Mouse (Mus musculus): ENCODE data around the gene Mtrf1.
A peak's percentile ranks its signal among the peaks of the same experiment; 100 is the strongest.
"Not testable (repeated sequence)": the region's sequence is repeated elsewhere in the genome, so short reads cannot be mapped to it uniquely, and the experiment has no call there.

Mtrf1 gene

GRCm38 (mm10) chr14:79397321-79398122 lies at the start of gene Mtrf1:
TSS of gene Mtrf1 (plus strand) at chr14:79397772.
- DNase-seq (ENCODE audit: low read depth, low spot score) = peak; percentile 55

- DNase-seq (ENCODE audit: low read depth, low spot score) = no peak
Observed at GRCm38 (mm10) chr14:79358055-79358454, 39.5 kb upstream of the Mtrf1 start.

GRCm38 (mm10) chr14:79377041-79377440 lies 20.5 kb upstream of the Mtrf1 start:
- DNase-seq (ENCODE audit: low read depth, low spot score) = no peak

GRCm38 (mm10) chr14:79383120-79383519 lies 14.5 kb upstream of the Mtrf1 start:
- no peak for DNase-seq (ENCODE audit: low read depth, low spot score)

- DNase-seq (ENCODE audit: low read depth, low spot score) = no peak
Observed at GRCm38 (mm10) chr14:79388304-79388703, 9.3 kb upstream of the Mtrf1 start.

- peak; percentile 6 for DNase-seq (ENCODE audit: low read depth, low spot score)
Observed at GRCm38 (mm10) chr14:79389438-79390264, 7.9 kb upstream of the Mtrf1 start.

GRCm38 (mm10) chr14:79390265-79390926 lies 7.2 kb upstream of the Mtrf1 start, which contains the start of gene Naa16:
TSS of gene Naa16 (minus strand) at chr14:79390778.
- peak; percentile 94 for DNase-seq (ENCODE audit: low read depth, low spot score)

- no peak for DNase-seq (ENCODE audit: low read depth, low spot score)
Observed at GRCm38 (mm10) chr14:79393289-79393688, 4.3 kb upstream of the Mtrf1 start.

- DNase-seq (ENCODE audit: low read depth, low spot score) = peak; percentile 46
Observed at GRCm38 (mm10) chr14:79394564-79394963, 3.0 kb upstream of the Mtrf1 start.

- no peak for DNase-seq (ENCODE audit: low read depth, low spot score)
Observed at GRCm38 (mm10) chr14:79407641-79408040, 10.1 kb downstream of the Mtrf1 start.

GRCm38 (mm10) chr14:79409278-79409830 lies 11.8 kb downstream of the Mtrf1 start:
- DNase-seq (ENCODE audit: low read depth, low spot score) = no peak

GRCm38 (mm10) chr14:79410662-79411061 lies 13.1 kb downstream of the Mtrf1 start:
- DNase-seq (ENCODE audit: low read depth, low spot score) = no peak

GRCm38 (mm10) chr14:79413121-79413520 lies 15.5 kb downstream of the Mtrf1 start:
- no peak for DNase-seq (ENCODE audit: low read depth, low spot score)

- DNase-seq (ENCODE audit: low read depth, low spot score) = no peak
Observed at GRCm38 (mm10) chr14:79420083-79420685, 22.6 kb downstream of the Mtrf1 start.

- DNase-seq (ENCODE audit: low read depth, low spot score) = peak; percentile 92
Observed at GRCm38 (mm10) chr14:79425979-79426729, 28.6 kb downstream of the Mtrf1 start, which contains the start of gene Kbtbd7. TSS of gene Kbtbd7 (plus strand) at chr14:79426511.

GRCm38 (mm10) chr14:79426730-79427365 lies 29.3 kb downstream of the Mtrf1 start:
- not testable (repeated sequence) for DNase-seq (ENCODE audit: low read depth, low spot score)

GRCm38 (mm10) chr14:79434068-79434467 lies 36.5 kb downstream of the Mtrf1 start:
- no peak for DNase-seq (ENCODE audit: low read depth, low spot score)

GRCm38 (mm10) chr14:79440655-79441054 lies 43.1 kb downstream of the Mtrf1 start:
- DNase-seq (ENCODE audit: low read depth, low spot score) = no peak

GRCm38 (mm10) chr14:79441441-79441840 lies 43.9 kb downstream of the Mtrf1 start:
- no peak for DNase-seq (ENCODE audit: low read depth, low spot score)

- no peak for DNase-seq (ENCODE audit: low read depth, low spot score)
Observed at GRCm38 (mm10) chr14:79444601-79445000, 47.0 kb downstream of the Mtrf1 start.
